Mouse (Mus musculus): ENCODE measurements around the gene Trim41.
A peak's percentile ranks its signal among the peaks of the same experiment; 100 is the strongest.

- TF ChIP-seq CTCF (IDR thresholded peaks at IDR 0.05; ENCODE audit: low read depth, low read length), result peak; percentile 82
- TF ChIP-seq POLR2A (IDR thresholded peaks at IDR 0.05; ENCODE audit: extremely low read depth, insufficient read depth, low read length), result no peak
These were observed 45.5 kb downstream of the Trim41 start for GRCm38 (mm10) chr11:48771691-48772090.

Data from liver, adult 2 months (tissue).